12 mouse cellular contexts compared by ENCODE assay signal in the genomic region with DNA sequence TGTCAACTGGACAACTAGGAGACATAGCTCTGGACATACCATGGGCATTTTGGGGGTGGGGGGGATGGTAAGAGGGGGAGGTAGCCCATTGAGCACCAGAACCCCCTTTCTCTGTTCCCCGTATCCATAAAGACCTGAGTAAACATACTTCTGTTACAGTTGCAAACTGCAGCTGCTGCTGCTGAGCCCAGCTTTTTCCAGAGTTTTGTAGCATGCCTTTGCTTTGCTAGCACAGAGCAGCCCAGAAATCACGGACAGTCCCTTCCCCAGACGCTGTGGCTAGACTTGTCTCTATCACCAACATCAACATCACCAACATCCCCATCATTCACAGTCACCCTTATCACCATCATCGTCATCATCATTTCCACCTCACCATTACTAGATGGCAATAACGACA. TPM values are rescaled to one million over a fixed set of nuclear protein-coding genes. Genes with fewer than 3 reads are reported as not detected.
DNase-seq lines count a peak whose midpoint lies in the region; ATAC-seq and TF ChIP-seq lines count a peak whose summit lies in the region.
"Had no signal": no experiment of that assay in that cellular context is flagged by ENCODE, and none has a peak within 500 bp of the region (broad histone marks: within the 10 kb centered on the region; RNA-seq: fewer than 3 reads in every experiment).

No protein-coding gene starts in this region.

- no peaks in the 10 kb centered on the region for H3K36me3 ChIP-seq in heart, embryonic 13.5 days
- H3K36me3 ChIP-seq in embryonic facial prominence, embryonic 10.5 days (replicated peaks) = no peaks in the 10 kb centered on the region
- H3K36me3 ChIP-seq in limb, embryonic 12.5 days = no peaks in the 10 kb centered on the region
- H3K36me3 ChIP-seq: forebrain, embryonic 10.5 days had no signal

- ATAC-seq in heart, embryonic 13.5 days (ENCODE audit: extremely low read depth, insufficient number of reproducible peaks, low FRiP score, low TSS enrichment) = no peak
- ATAC-seq in limb, embryonic 12.5 days (ENCODE audit: insufficient number of reproducible peaks, insufficient read depth, low FRiP score, low TSS enrichment, low read depth) = peak; percentile 22; the same call in 1 of the 2 replicates

- no peak overlapping the region for H3K4me3 ChIP-seq in heart, embryonic 13.5 days
- H3K4me3 ChIP-seq in embryonic facial prominence, embryonic 10.5 days = no peak overlapping the region
- H3K4me3 ChIP-seq in limb, embryonic 12.5 days (replicated peaks) = no peak overlapping the region
- no peak overlapping the region for H3K4me3 ChIP-seq in left cerebral cortex, adult 2 months
- H3K4me3 ChIP-seq: forebrain, embryonic 10.5 days; myocyte had no signal

- no peak overlapping the region for H3K4me2 ChIP-seq in heart, embryonic 13.5 days
- H3K4me2 ChIP-seq in limb, embryonic 12.5 days = no peak overlapping the region

- 0 out of 2 replicates have a peak overlapping the region, but pooled peaks have one; percentile 12 for H3K27ac ChIP-seq in heart, embryonic 13.5 days (replicated peaks)
- H3K27ac ChIP-seq in embryonic facial prominence, embryonic 10.5 days (replicated peaks) = peak overlapping the region; percentile 77
- H3K27ac ChIP-seq in limb, embryonic 12.5 days = peak overlapping the region; percentile 88
- no peak overlapping the region for H3K27ac ChIP-seq in left cerebral cortex, adult 2 months
- H3K27ac ChIP-seq: forebrain, embryonic 10.5 days had no signal

- no peak for TF ChIP-seq CTCF in left cerebral cortex, adult 2 months (IDR thresholded peaks at IDR 0.05)

- WGBS in heart, embryonic 13.5 days = 57% methylated on average over 5 of the region's 5 CpGs
- whole genome bisulfite sequencing in embryonic facial prominence, embryonic 10.5 days = 72% methylated on average over 5 of the region's 5 CpGs
- WGBS in limb, embryonic 12.5 days = 51% methylated on average over 5 of the region's 5 CpGs

- intact Hi-C loops in left cerebral cortex, adult 2 months (cut with DNase I) = loop anchor here (1.0 to 5.0 kb wide), 5 partner anchors 37 to 582 kb away; no protein-coding TSS in a partner anchor

- DNase-seq in heart, postnatal 4 days = no peak
- peak; percentile 27 to 56 for DNase-seq in kidney, postnatal 4 days
- no peak for DNase-seq in kidney, adult 9 months
- DNase-seq in embryonic facial prominence, embryonic 10.5 days (ENCODE audit: low spot score) = no peak
- DNase-seq in left cerebral cortex, adult 2 months (ENCODE audit: extremely low spot score in 1 of 2, low spot score in 2 of 2) = no peak
- no peak for DNase-seq in thymus, postnatal 25 days

- no peaks in the 10 kb centered on the region for H3K27me3 ChIP-seq in heart, embryonic 13.5 days (replicated peaks)
- no peaks in the 10 kb centered on the region for H3K27me3 ChIP-seq in embryonic facial prominence, embryonic 10.5 days (replicated peaks; ENCODE audit: low read depth, poor library complexity, severe bottlenecking)
- H3K27me3 ChIP-seq in limb, embryonic 12.5 days = no peaks in the 10 kb centered on the region

- H3K9ac ChIP-seq in heart, embryonic 13.5 days = no peak overlapping the region
- no peak overlapping the region for H3K9ac ChIP-seq in limb, embryonic 12.5 days (replicated peaks)

- peaks cover 24% of the 10 kb centered on the region for H3K4me1 ChIP-seq in heart, embryonic 13.5 days
- peaks cover 42% of the 10 kb centered on the region for H3K4me1 ChIP-seq in embryonic facial prominence, embryonic 10.5 days
- peaks cover 33% of the 10 kb centered on the region for H3K4me1 ChIP-seq in limb, embryonic 12.5 days (replicated peaks)

- no peaks in the 10 kb centered on the region for H3K9me3 ChIP-seq in heart, embryonic 13.5 days
- no peaks in the 10 kb centered on the region for H3K9me3 ChIP-seq in embryonic facial prominence, embryonic 10.5 days
- no peaks in the 10 kb centered on the region for H3K9me3 ChIP-seq in limb, embryonic 12.5 days
- H3K9me3 ChIP-seq: forebrain, embryonic 10.5 days had no signal

RNA-seq across cellular contexts. Expression of a gene that starts 37.3 kb away (rescaled TPM):
- polyA plus RNA-seq in heart, embryonic 13.5 days (2015; fragmentation: Nextera tagmentation; extraction: Ambion mirVana) = 0.62 and 5.1 TPM in 2 replicates
- under 1 TPM in 1 of 2 experiments, not detected in 1; 0.11 TPM for total RNA-seq in heart, postnatal 4 days (2021)
- not detected in 2 replicates for polyA plus RNA-seq in embryonic facial prominence, embryonic 10.5 days (2016; fragmentation: Nextera tagmentation; extraction: Ambion mirVana)
- 0.10 TPM in 1 of 2 replicates, not detected in the other for polyA plus RNA-seq in limb, embryonic 12.5 days (2016; fragmentation: Nextera tagmentation; extraction: Ambion mirVana)
- total RNA-seq in left cerebral cortex, adult 2 months (2021) = under 1 TPM in 1 of 2 experiments, not detected in 1; 0.11 TPM
- total RNA-seq: MEL had no signal
- polyA plus RNA-seq: forebrain, embryonic 10.5 days; heart, postnatal 0 days; myocyte had no signal

Comparison
In these comparisons a context has a peak if more than half of its experiments do, and no peak if none do; other contexts are left out.
1. DNase-seq: peak in kidney, postnatal 4 days (2 of 2); none in heart, postnatal 4 days (single experiment), kidney, adult 9 months (single experiment), embryonic facial prominence, embryonic 10.5 days (single experiment), left cerebral cortex, adult 2 months (0 of 2) and thymus, postnatal 25 days (single experiment).